Mouse (Mus musculus) skeletal muscle tissue, adult 2 months (tissue): ENCODE data around the gene Lrpprc.
"Not testable (repeated sequence)": the region's sequence is repeated elsewhere in the genome, so short reads cannot be mapped to it uniquely, and the experiment has no call there.

Experiments
- DNase-seq: peaks from one replicate; pipeline ENCODE4 v3.0.0-alpha.2; 2012; ENCODE audit warnings: low read depth, low spot score

Gene Lrpprc

GRCm38 (mm10) chr17:84790447-84791098 lies at the start of gene Lrpprc:
TSS of gene Lrpprc (minus strand) at chr17:84790789.
- DNase-seq = peak; percentile 95

GRCm38 (mm10) chr17:84837780-84838179 lies 47.2 kb upstream of the Lrpprc start:
- peak; percentile 59 for DNase-seq

- no peak for DNase-seq
Observed at GRCm38 (mm10) chr17:84835249-84835648, 44.7 kb upstream of the Lrpprc start.

GRCm38 (mm10) chr17:84832346-84832745 lies 41.8 kb upstream of the Lrpprc start:
- DNase-seq = no peak

- DNase-seq = no peak
Observed at GRCm38 (mm10) chr17:84828301-84828700, 37.7 kb upstream of the Lrpprc start.

GRCm38 (mm10) chr17:84820603-84821002 lies 30.0 kb upstream of the Lrpprc start:
- DNase-seq = no peak

GRCm38 (mm10) chr17:84818390-84818789 lies 27.8 kb upstream of the Lrpprc start:
- no peak for DNase-seq

GRCm38 (mm10) chr17:84816014-84816461 lies 25.4 kb upstream of the Lrpprc start:
- DNase-seq = no peak

GRCm38 (mm10) chr17:84814905-84815304 lies 24.3 kb upstream of the Lrpprc start:
- no peak for DNase-seq

GRCm38 (mm10) chr17:84814192-84814591 lies 23.6 kb upstream of the Lrpprc start:
- DNase-seq = not testable (repeated sequence)

- DNase-seq = no peak
Observed at GRCm38 (mm10) chr17:84792006-84792405, 1.4 kb upstream of the Lrpprc start.

- no peak for DNase-seq
Observed at GRCm38 (mm10) chr17:84791156-84791555, 567 bp upstream of the Lrpprc start.

- peak; percentile 19 for DNase-seq
Observed at GRCm38 (mm10) chr17:84790043-84790442, 546 bp downstream of the Lrpprc start.

- no peak for DNase-seq
Observed at GRCm38 (mm10) chr17:84788376-84789125, 2.0 kb downstream of the Lrpprc start.

GRCm38 (mm10) chr17:84787477-84787876 lies 3.1 kb downstream of the Lrpprc start:
- no peak for DNase-seq

- no peak for DNase-seq
Observed at GRCm38 (mm10) chr17:84786911-84787310, 3.7 kb downstream of the Lrpprc start.

- no peak for DNase-seq
Observed at GRCm38 (mm10) chr17:84785176-84785575, 5.4 kb downstream of the Lrpprc start.

GRCm38 (mm10) chr17:84783491-84783890 lies 7.1 kb downstream of the Lrpprc start:
- no peak for DNase-seq

- DNase-seq = no peak
Observed at GRCm38 (mm10) chr17:84780321-84780720, 10.3 kb downstream of the Lrpprc start.

GRCm38 (mm10) chr17:84778477-84778978 lies 12.1 kb downstream of the Lrpprc start:
- no peak for DNase-seq

- DNase-seq = no peak
Observed at GRCm38 (mm10) chr17:84776362-84777000, 14.1 kb downstream of the Lrpprc start.

GRCm38 (mm10) chr17:84775291-84775690 lies 15.3 kb downstream of the Lrpprc start:
- DNase-seq = no peak
